ENCODE assay signal across 8 mouse cellular contexts in genomic region chr17:35700371-35700961, GRCm38 (mm10). TPM values are rescaled to one million over a fixed set of nuclear protein-coding genes. Genes with fewer than 3 reads are reported as not detected.
DNase-seq lines count a peak whose midpoint lies in the region; ATAC-seq and TF ChIP-seq lines count a peak whose summit lies in the region.

No protein-coding gene starts in this region.

- no peaks in the 10 kb centered on the region for H3K27me3 ChIP-seq in intestine, embryonic 16.5 days (replicated peaks; ENCODE audit: control insufficient read depth, insufficient read depth, low read length)
- no peaks in the 10 kb centered on the region for H3K27me3 ChIP-seq in small intestine, adult 2 months (ENCODE audit: control insufficient read depth, insufficient read depth, low read length)

- TF ChIP-seq POLR2A in cortical plate, adult 2 months (IDR thresholded peaks at IDR 0.05; ENCODE audit: extremely low read depth, insufficient read depth, low read length), result 0 out of 2 replicates have a peak, but pooled peaks have one; percentile 37
- TF ChIP-seq POLR2A in small intestine, adult 2 months (IDR thresholded peaks at IDR 0.05; ENCODE audit: low read depth, low read length), result no peak; the same call in 1 of the 2 replicates

- ATAC-seq in activated CD4-positive, CD25-positive, alpha-beta regulatory T cell, adult 4 months, result peak; percentile 59
- peak; percentile 68 for ATAC-seq in intestine, embryonic 16.5 days

- 0 out of 2 replicates have a peak, but pooled peaks cover 1% of the 10 kb centered on the region for H3K36me3 ChIP-seq in intestine, embryonic 16.5 days (ENCODE audit: control insufficient read depth, insufficient read depth, low read length)
- no peaks in the 10 kb centered on the region for H3K36me3 ChIP-seq in small intestine, adult 2 months (ENCODE audit: control insufficient read depth, insufficient read depth, low read length)

- intact Hi-C loops in left cerebral cortex, postnatal 25 days (cut with DNase I), result no loop called here

- H3K4me1 ChIP-seq in cortical plate, adult 2 months (ENCODE audit: control insufficient read depth, insufficient read depth, low read length), result peaks cover 11% of the 10 kb centered on the region
- H3K4me1 ChIP-seq in intestine, embryonic 16.5 days (ENCODE audit: control insufficient read depth, insufficient read depth, low read length), result peaks cover 68% of the 10 kb centered on the region
- H3K4me1 ChIP-seq in small intestine, adult 2 months (ENCODE audit: control insufficient read depth, insufficient read depth, insufficient read length, low read length), result peaks cover 25% of the 10 kb centered on the region

- no peaks in the 10 kb centered on the region for H3K9me3 ChIP-seq in intestine, embryonic 16.5 days (ENCODE audit: control insufficient read depth, low read length)

- peak overlapping the region; percentile 85 for H3K27ac ChIP-seq in cortical plate, adult 2 months (ENCODE audit: insufficient read depth, low read length)
- H3K27ac ChIP-seq in intestine, embryonic 16.5 days (ENCODE audit: low read length), result peak overlapping the region; percentile 97
- H3K27ac ChIP-seq in small intestine, adult 2 months (ENCODE audit: insufficient read depth, low read depth, low read length), result peak overlapping the region; percentile 91

- H3K4me2 ChIP-seq in intestine, embryonic 16.5 days (ENCODE audit: low read depth, low read length), result peak overlapping the region; percentile 85

- H3K4me3 ChIP-seq in cortical plate, adult 2 months (ENCODE audit: insufficient read depth, low read length), result peak overlapping the region; percentile 54
- H3K4me3 ChIP-seq in intestine, embryonic 16.5 days (ENCODE audit: low read length), result peak overlapping the region; percentile 67
- peak overlapping the region; percentile 90 for H3K4me3 ChIP-seq in small intestine, adult 2 months (ENCODE audit: low read depth, low read length)

- peak overlapping the region; percentile 77 for H3K9ac ChIP-seq in intestine, embryonic 16.5 days (ENCODE audit: low read depth, low read length)

- under 1% methylated on average over 64 of the region's 66 CpGs for WGBS in intestine, embryonic 16.5 days
- WGBS in small intestine, adult 2 months, result under 1% methylated on average over 66 of the region's 66 CpGs

- TF ChIP-seq CTCF in cortical plate, adult 2 months (IDR thresholded peaks at IDR 0.05; ENCODE audit: extremely low read depth, insufficient read depth, low read length), result no peak
- TF ChIP-seq CTCF in small intestine, adult 2 months (IDR thresholded peaks at IDR 0.05; ENCODE audit: extremely low read depth, insufficient read length, insufficient replicate concordance, low read depth, low read length), result no peak

- peak; percentile 80 to 86 for DNase-seq in gastrocnemius, postnatal 4 days (ENCODE audit: low spot score in 2 of 2)
- DNase-seq in left cerebral cortex, postnatal 25 days (ENCODE audit: low spot score in 2 of 2), result peak; percentile 78 to 82
- peak; percentile 38 for DNase-seq in mesoderm, embryonic 11.5 days (ENCODE audit: low read depth, low spot score)
- DNase-seq in c-Kit-positive CD71-positive TER-119-positive erythroid progenitor cells, embryonic 14.5 days (ENCODE audit: low spot score), result no peak

RNA-seq across cellular contexts. Expression of gene Ddr1, which starts 4.0 kb away (rescaled TPM):
- under 1 TPM; 0.66 to 0.71 TPM for polyA plus RNA-seq in activated CD4-positive, CD25-positive, alpha-beta regulatory T cell, adult 4 months (2017; shearing (Covaris generic))
- 42.8 and 44.9 TPM in 2 replicates for polyA plus RNA-seq in cortical plate, adult 2 months (2012; rRNA removed)
- total RNA-seq in gastrocnemius, postnatal 4 days (2021), result 10 to 100 TPM; 69.6 to 71.4 TPM
- 54.1 and 57.1 TPM in 2 replicates for polyA plus RNA-seq in intestine, embryonic 16.5 days (2015; fragmentation: Nextera tagmentation; extraction: Ambion mirVana)
- total RNA-seq in left cerebral cortex, postnatal 25 days (2021), result 10 to 100 TPM; 51.9 to 55.4 TPM
- 51.9 and 76.9 TPM in 2 replicates for polyA plus RNA-seq in small intestine, adult 2 months (2012; rRNA removed)

RNA-seq across cellular contexts. Expression of gene Gtf2h4, which starts 26.9 kb away (rescaled TPM):
- 10 to 100 TPM; 11.5 to 30.4 TPM for polyA plus RNA-seq in activated CD4-positive, CD25-positive, alpha-beta regulatory T cell, adult 4 months (2017; shearing (Covaris generic))
- polyA plus RNA-seq in cortical plate, adult 2 months (2012; rRNA removed), result 29.8 and 32.9 TPM in 2 replicates
- 10 to 100 TPM; 20.6 to 29.2 TPM for total RNA-seq in gastrocnemius, postnatal 4 days (2021)
- polyA plus RNA-seq in intestine, embryonic 16.5 days (2015; fragmentation: Nextera tagmentation; extraction: Ambion mirVana), result 41.9 and 45.1 TPM in 2 replicates
- total RNA-seq in left cerebral cortex, postnatal 25 days (2021), result 10 to 100 TPM; 27.7 to 28.9 TPM
- polyA plus RNA-seq in small intestine, adult 2 months (2012; rRNA removed), result 11.0 and 17.2 TPM in 2 replicates

RNA-seq across cellular contexts. Expression of gene Vars2, which starts 33.1 kb away (rescaled TPM):
- polyA plus RNA-seq in activated CD4-positive, CD25-positive, alpha-beta regulatory T cell, adult 4 months (2017; shearing (Covaris generic)), result 10 to 100 TPM in 1 of 2 experiments, 1 to 10 TPM in 1; 9.3 to 11.8 TPM
- polyA plus RNA-seq in cortical plate, adult 2 months (2012; rRNA removed), result 34.5 and 38.9 TPM in 2 replicates
- total RNA-seq in gastrocnemius, postnatal 4 days (2021), result 10 to 100 TPM; 22.1 to 24.4 TPM
- 19.3 and 22.8 TPM in 2 replicates for polyA plus RNA-seq in intestine, embryonic 16.5 days (2015; fragmentation: Nextera tagmentation; extraction: Ambion mirVana)
- 10 to 100 TPM; 31.1 to 32.6 TPM for total RNA-seq in left cerebral cortex, postnatal 25 days (2021)
- 18.2 and 26.5 TPM in 2 replicates for polyA plus RNA-seq in small intestine, adult 2 months (2012; rRNA removed)

RNA-seq across cellular contexts. Expression of gene Mucl3, which starts 57.0 kb away (rescaled TPM):
- under 1 TPM in 1 of 2 experiments, not detected in 1; 0.36 TPM for polyA plus RNA-seq in activated CD4-positive, CD25-positive, alpha-beta regulatory T cell, adult 4 months (2017; shearing (Covaris generic))
- polyA plus RNA-seq in cortical plate, adult 2 months (2012; rRNA removed), result 0.06 TPM in 1 of 2 replicates, not detected in the other
- not detected for total RNA-seq in gastrocnemius, postnatal 4 days (2021)
- 0.20 and 0.21 TPM in 2 replicates for polyA plus RNA-seq in intestine, embryonic 16.5 days (2015; fragmentation: Nextera tagmentation; extraction: Ambion mirVana)
- total RNA-seq in left cerebral cortex, postnatal 25 days (2021), result not detected
- 0.23 and 85.7 TPM in 2 replicates for polyA plus RNA-seq in small intestine, adult 2 months (2012; rRNA removed)

Comparison
In these comparisons a context has a peak if more than half of its experiments do, and no peak if none do; other contexts are left out.
1. RNA of gene Ddr1, which starts 4.0 kb away (polyA plus RNA-seq): 51.9 to 76.9 TPM in small intestine, adult 2 months, 54.1 to 57.1 TPM in intestine, embryonic 16.5 days and 42.8 to 44.9 TPM in cortical plate, adult 2 months; 0.66 to 0.71 TPM in activated CD4-positive, CD25-positive, alpha-beta regulatory T cell, adult 4 months; every median in the first group is over 10 times any median in the second.
2. Peak in every context shown above with its lines, with median percentiles within 50 percentile points of each other: H3K27ac ChIP-seq and H3K4me3 ChIP-seq.